In the genomic region with DNA sequence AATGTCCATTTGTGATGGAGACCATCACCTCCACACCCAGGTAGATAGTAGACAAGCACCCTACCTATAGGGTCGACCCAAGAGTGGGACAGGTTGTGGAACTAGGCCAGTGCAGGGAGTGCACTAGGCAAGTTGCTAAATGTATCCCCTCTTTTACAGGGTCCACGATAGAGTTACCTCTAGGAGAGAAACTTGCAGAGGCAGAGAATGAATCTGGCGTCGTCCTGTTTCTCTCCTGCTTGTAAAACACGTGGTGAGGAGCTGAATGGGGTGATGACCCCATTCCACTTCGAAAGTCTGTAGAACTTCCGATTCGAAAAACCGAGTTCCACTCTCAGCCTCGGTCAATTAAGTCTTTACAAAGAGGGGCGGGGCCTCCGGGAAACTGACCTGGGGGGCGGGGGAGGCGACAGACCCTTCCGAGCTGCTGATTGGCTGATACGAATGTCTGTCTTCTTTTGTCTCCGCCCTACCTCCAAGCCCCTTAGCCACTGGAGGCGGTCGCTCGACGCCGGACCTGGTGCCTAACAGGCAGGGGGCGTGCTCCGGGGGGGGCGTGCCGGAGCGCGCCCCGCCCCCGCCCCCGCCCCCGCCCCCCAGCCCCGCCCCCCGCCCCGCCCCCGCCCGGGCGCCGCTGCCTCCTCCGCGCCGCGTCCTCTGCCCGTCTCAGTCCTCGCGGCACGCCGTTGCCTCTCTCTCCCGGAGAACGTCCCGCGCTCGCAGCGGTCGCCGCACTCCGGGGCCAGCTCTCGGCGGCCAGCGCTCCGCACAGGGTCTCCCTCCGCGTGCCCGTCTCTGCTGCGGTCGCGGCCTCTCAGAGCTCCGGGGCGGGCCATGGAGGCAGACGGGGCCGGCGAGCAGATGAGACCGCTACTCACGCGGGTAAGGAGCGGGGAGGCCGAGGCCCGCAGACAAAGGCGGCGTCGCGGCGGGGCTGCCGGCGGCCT, we compare ENCODE assay signal across 8 mouse cellular contexts. TPM values are rescaled to one million over a fixed set of nuclear protein-coding genes. Genes with fewer than 3 reads are reported as not detected.
DNase-seq lines count a peak whose midpoint lies in the region; ATAC-seq and TF ChIP-seq lines count a peak whose summit lies in the region.

No protein-coding gene starts in this region.

- in situ Hi-C loops in Patski (cut with MboI; ENCODE audit: low pct_unique_long_range_greater_than_20kb) = no loop called here

- no peak for TF ChIP-seq CTCF in Patski (IDR thresholded peaks at IDR 0.05)

- CTCF ChIA-PET in Patski (lab: Charles Lee) = no interaction called here

- peak overlapping the region; percentile 53 for H3K4me2 ChIP-seq in hindbrain, embryonic 13.5 days

- ATAC-seq in Patski = peak; percentile 95
- peak; percentile 97 for ATAC-seq in hindbrain, embryonic 13.5 days (ENCODE audit: low FRiP score)

- peak overlapping the region; percentile 98 for H3K27ac ChIP-seq in hindbrain, embryonic 13.5 days

- POLR2A ChIA-PET in Patski (lab: Charles Lee) = interaction anchor here (0.7 kb wide), 1 partner anchor 162 kb away, joined by 3 read pairs; no protein-coding TSS in a partner anchor

- no peaks in the 10 kb centered on the region for H3K9me3 ChIP-seq in hindbrain, embryonic 13.5 days

- H3K4me3 ChIP-seq in hindbrain, embryonic 13.5 days = peak overlapping the region; percentile 90

- H3K36me3 ChIP-seq in hindbrain, embryonic 13.5 days = no peaks in the 10 kb centered on the region

- peaks cover 24% of the 10 kb centered on the region for H3K4me1 ChIP-seq in hindbrain, embryonic 13.5 days (replicated peaks)

- under 1% methylated on average over 35 of the region's 85 CpGs for WGBS in hindbrain, embryonic 13.5 days

- no peaks in the 10 kb centered on the region for H3K27me3 ChIP-seq in Patski
- H3K27me3 ChIP-seq in hindbrain, embryonic 13.5 days = no peaks in the 10 kb centered on the region

- peak; percentile 73 for DNase-seq in Patski (ENCODE audit: low read depth, low spot score)
- peak; percentile 94 to 95 for DNase-seq in cerebellum, postnatal 14 days
- peak; percentile 75 to 78 for DNase-seq in frontal cortex, postnatal 14 days (ENCODE audit: low spot score in 2 of 2)
- DNase-seq in layer of hippocampus, postnatal 25 days (ENCODE audit: extremely low spot score in 1 of 2, low spot score in 1 of 2) = peak; percentile 70 to 86
- peak; percentile 93 for DNase-seq in lung, postnatal 25 days (ENCODE audit: low spot score)
- peak; percentile 99 for DNase-seq in retina, embryonic 14.5 days (ENCODE audit: low spot score)
- DNase-seq in thymus, postnatal 4 days = peak; percentile 91

- H3K9ac ChIP-seq in hindbrain, embryonic 13.5 days = peak overlapping the region; percentile 98

RNA-seq across cellular contexts. Expression of a gene that starts 0.6 kb away (rescaled TPM):
- polyA plus RNA-seq in Patski (2021) = 18.8 TPM
- polyA plus RNA-seq in hindbrain, embryonic 13.5 days (2015; fragmentation: Nextera tagmentation; extraction: Ambion mirVana) = 36.9 and 38.2 TPM in 2 replicates
- 10 to 100 TPM; 40.1 to 48.5 TPM for total RNA-seq in layer of hippocampus, postnatal 25 days (2021)

Comparison
In these comparisons a context has a peak if more than half of its experiments do, and no peak if none do; other contexts are left out.
1. Peak in every context shown above with its lines: DNase-seq, ATAC-seq, H3K4me3 ChIP-seq and H3K27ac ChIP-seq.